Mouse (Mus musculus) cerebellum, postnatal 36 days (tissue): Measurements from ENCODE around the gene Rsrc2.
A peak's percentile ranks its signal among the peaks of the same experiment; 100 is the strongest.
"Not testable (repeated sequence)": the region's sequence is repeated elsewhere in the genome, so short reads cannot be mapped to it uniquely, and the experiment has no call there.

Experiments
- DNase-seq, 2 experiments: peaks; one replicate each; pipeline ENCODE4 v3.0.0; 2021 to 2022; ENCODE audit warnings: mixed read lengths in 2 of 2

Rsrc2 gene

GRCm38 (mm10) chr5:123749065-123750064 lies at the start of gene Rsrc2, which contains the start of gene Kntc1:
Gene Rsrc2 (minus strand): TSS chr5:123749414.
Gene Kntc1 (plus strand): TSS chr5:123749716.
- DNase-seq, result peak; percentile 98 to 99

- DNase-seq, result no peak
These were observed 43.9 kb upstream of the Rsrc2 start for GRCm38 (mm10) chr5:123793081-123793480.

GRCm38 (mm10) chr5:123788976-123789375 lies 39.8 kb upstream of the Rsrc2 start:
- DNase-seq, result no peak

DNA sequence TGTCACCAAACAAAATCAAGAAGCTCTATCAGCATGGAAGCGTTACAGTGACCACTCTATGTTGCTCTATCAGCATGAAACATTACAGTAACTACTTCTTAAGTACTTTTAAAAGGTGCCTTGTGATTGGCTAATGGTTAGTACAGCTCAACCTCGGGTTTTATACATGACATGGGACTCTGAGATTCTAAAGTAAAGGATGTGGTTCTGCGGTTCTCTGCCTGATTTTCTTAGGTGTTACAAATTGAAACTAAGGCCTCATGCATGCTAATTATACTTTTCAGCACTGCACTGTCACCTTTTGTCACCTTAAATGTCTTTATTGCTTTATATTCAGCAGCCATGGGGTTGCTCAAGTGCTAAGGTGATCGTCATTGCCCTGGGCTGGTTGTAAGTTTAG lies 32.6 kb upstream of the Rsrc2 start:
- no peak for DNase-seq

DNA sequence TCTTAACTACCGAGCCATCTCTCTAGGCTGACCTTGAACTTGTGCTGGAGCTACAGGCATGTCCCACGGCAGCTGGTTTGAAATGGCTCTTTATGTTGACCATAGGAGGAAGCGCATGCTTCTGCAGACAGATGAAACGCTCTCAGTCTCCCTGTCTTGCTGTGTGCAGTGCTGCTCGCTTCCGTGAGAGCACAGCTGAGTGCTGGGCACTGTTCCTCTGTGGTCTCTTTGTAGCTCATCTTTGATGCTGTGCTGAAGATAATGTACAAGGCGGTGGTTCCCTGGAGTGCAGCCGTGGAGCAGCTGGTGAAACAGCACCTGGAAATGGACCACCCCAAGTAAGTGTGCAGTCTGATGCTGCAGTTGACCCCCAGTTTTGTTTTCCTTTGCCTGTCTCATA lies 31.5 kb upstream of the Rsrc2 start:
- DNase-seq, result no peak

- no peak for DNase-seq
These were observed 24.2 kb upstream of the Rsrc2 start for GRCm38 (mm10) chr5:123773441-123773840.

DNA sequence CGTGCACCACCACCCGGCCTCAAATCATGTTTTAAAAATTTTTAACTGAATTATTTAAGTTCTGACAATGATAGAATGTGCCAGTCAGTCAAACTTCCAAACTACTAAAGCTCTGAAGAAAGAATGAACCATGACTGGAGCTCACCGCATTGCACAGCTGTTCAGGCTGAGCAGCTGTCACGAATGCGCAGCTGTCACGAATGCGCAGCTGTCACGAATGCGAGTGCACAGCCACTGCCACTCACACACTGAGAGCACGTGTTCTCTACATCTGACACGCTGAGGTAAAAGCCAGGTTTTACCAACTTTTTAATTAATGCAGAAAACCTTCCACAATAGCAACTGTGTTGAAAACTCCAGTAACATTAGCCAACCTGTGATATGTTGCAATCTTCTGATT lies 17.2 kb upstream of the Rsrc2 start:
- not testable (repeated sequence) for DNase-seq

- no peak for DNase-seq
These were observed 16.3 kb upstream of the Rsrc2 start for GRCm38 (mm10) chr5:123765506-123765905.

DNA sequence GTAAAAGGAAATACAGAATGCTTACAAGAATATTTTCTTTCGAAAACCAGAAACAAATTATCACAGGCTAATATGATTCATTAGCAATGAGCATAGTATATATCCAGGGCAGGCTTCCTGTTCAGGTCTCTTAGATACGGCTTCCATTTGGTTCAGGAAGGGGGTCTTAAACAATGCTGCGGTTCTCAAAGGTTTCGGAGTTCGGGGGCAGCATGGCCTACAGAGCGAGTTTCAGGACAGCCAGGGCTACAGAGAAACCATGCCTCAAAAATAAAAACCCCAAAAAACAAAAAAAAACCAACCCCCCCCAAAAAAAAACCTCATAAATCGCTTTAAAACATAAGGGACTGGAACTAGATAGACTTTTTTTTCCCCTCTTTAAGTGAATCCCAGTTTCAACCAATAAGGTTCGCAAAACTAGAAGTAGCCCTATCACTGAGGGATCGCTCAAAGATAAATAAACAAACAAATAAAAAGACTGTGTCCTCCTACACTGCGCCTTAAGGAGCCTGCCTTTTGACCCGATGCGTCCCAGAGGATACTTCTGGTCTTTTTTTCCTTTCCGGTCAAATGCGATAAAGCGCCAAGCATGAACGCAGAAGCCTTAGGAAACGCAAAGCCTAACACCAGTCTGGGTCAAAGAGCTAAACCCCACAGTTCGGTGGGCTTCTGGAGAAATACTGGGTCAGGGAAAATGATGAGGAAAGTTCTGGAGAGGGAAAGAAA lies 712 bp downstream of the Rsrc2 start:
- DNase-seq, result no peak

- DNase-seq, result no peak
These were observed 1.6 kb downstream of the Rsrc2 start for GRCm38 (mm10) chr5:123747604-123748003.

DNA sequence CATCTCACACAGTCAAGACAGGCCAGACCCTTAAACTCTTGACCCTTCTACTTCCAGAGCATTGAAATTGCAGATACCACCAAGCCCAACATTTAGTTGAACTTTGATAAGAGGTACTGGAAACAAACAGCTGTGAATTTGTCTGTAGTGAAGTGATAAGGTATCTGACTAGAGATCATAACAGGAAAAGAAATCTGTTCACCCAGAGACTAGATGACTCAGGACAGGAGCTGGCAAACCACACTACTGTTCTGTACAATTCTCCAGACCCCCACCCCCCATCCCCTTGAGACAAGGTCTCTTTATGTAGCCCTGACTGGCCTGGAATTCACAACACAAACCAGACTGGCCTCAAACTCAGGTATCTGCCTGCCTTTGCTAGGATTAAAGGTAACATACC lies 3.0 kb downstream of the Rsrc2 start:
- no peak for DNase-seq

- no peak for DNase-seq
These were observed 4.9 kb downstream of the Rsrc2 start for GRCm38 (mm10) chr5:123744358-123744757.

GRCm38 (mm10) chr5:123730981-123731380 lies 18.2 kb downstream of the Rsrc2 start:
- no peak for DNase-seq

- not testable (repeated sequence) for DNase-seq
These were observed 25.4 kb downstream of the Rsrc2 start for GRCm38 (mm10) chr5:123723816-123724215.

DNA sequence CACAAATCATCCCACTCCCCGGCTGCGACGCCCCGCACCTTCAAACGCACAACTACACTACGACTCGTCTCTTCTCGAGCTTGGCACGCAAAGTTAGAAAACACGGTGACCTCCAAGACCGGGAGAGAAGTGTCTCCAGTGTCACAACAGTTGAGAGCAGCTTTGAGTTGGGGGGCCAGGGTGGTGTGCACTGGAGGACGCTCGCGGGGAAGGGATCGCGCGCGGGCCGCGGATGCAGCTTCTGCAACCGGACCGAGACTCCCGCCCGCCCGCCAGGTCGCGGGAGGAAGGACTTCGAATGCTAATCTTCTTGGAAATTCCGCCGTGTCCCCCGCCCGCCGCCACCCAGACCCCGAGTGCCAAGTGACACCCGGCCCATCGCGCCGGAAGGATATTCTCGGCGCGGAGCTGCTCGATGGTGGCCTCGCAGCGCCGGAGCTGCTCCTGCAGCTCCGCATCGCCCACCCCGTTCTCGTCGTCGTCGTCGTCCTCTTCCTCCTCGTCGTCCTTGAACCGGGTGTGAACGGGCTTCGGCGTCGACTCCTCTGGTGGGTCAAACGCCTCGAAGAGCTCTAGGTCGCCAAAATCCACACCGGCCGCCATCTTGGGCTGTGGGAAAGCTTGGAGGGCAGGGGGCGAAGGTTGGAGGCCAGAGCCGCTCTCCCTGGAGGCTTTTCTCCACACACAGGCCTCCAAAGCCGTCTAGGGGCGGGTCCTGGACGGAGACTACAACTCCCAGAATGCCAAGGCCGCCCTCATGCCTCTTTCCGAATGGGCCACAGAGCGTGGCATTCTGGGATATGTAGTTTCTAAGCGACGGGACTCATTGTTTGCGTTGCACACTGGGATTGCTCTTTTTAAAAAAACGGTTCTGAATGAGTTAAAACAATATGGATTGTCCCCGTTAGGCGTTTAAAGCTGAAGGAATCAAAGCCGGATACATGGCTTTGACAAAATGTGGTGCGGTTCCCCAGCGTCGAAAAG lies 28.6 kb downstream of the Rsrc2 start, which contains the start of gene Zcchc8:
Zcchc8 (minus strand) TSS at position 773 of the 984 bp plus-strand sequence.
- peak; percentile 91 to 97 for DNase-seq

DNA sequence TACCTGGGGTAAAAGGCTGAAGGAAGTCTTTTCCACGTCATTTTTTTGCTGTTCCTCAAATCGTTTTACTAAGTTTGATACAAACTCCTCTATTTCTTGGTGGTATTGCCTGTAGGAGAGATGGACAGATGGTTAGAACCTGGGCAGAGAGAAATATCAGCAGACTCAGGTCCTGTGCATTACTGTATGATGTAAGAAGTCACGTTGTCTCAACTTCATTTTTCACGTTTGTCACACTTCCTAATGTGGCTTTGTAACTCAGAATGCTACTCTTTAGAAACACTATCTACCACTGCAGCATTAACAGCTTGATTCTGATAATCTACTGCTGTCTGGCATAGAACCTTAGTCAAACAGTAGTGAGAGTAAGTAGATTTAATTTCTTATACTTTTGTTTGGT lies 34.6 kb downstream of the Rsrc2 start:
- no peak for DNase-seq

DNA sequence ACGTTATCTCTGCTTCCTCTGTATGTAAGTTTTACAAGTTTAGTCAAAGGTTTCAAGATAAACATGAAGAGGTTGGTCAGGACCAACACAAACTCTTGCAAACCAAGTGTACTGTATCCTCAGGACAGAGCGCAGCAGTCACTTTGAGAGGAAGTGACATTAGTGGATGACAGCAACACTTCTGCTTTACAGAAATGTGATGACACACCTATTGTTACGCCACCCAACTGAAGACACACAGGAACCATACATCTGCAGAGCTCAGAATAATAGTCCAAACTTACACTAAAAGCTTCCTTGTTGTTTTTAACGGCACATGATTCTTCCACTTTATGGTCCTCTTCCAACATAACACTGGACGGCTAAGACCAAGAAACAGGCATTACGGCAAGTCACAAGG lies 35.4 kb downstream of the Rsrc2 start:
- no peak for DNase-seq

DNA sequence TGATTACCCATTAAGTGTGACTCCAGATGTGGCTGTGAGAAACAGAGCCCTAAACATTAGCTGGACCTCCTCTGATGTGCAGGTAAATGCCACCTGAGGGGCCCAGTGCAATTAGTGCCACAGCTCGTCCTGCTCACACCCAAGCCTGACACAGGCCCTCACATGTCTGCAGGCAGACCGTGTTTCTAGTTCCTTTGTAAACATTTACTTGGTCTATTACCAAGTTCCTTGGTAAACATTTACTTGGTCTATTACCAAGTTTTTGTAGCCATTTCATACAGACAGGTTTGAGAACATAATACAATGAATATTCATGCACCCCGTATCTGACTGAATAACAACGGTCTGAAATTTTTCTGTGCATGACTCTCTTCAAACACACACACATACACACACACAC lies 39.6 kb downstream of the Rsrc2 start:
- DNase-seq, result no peak

DNA sequence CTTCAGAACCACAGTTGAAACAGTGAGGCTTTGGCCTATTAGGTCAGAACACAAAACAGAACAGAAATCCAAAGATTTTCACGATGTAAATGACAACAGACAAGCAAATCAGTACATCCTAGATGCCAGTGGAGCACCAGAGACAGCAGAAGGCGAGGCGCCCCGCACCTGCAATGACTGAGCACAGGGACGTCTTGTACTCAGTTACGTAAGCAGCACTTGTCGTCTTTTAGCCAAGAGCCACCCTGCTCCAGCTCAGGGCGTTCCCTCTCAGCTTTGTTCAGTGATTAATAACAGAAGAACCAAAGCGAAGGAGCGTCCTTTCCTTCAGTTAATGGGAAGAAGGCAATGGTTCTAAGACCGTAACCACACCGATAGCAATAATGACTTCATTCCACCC lies 40.6 kb downstream of the Rsrc2 start:
- DNase-seq, result no peak

DNA sequence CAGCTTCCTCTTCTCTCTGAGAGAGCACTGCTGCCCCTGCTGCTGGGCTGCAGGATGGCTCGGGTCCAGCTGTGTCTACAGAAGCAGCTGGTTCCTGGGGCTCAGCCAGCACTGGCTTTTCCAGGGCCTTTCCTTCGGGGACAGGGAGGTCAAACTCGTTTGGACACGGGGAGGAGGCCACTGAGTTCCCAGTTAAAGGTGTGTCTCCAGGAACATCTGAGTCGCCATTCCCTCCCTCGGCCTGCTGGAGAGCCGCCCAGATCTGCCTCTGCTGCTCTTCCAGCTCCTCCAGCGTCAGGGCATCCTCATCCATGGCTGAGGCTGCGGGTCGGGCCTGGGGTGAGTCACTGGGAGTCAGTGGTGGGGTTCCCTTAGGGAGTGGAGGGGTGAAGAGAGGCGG lies 48.6 kb downstream of the Rsrc2 start:
- DNase-seq, result peak; percentile 25 to 32

GRCm38 (mm10) chr5:123699198-123699597 lies 50.0 kb downstream of the Rsrc2 start:
- DNase-seq, result peak; percentile 83 to 90

DNA sequence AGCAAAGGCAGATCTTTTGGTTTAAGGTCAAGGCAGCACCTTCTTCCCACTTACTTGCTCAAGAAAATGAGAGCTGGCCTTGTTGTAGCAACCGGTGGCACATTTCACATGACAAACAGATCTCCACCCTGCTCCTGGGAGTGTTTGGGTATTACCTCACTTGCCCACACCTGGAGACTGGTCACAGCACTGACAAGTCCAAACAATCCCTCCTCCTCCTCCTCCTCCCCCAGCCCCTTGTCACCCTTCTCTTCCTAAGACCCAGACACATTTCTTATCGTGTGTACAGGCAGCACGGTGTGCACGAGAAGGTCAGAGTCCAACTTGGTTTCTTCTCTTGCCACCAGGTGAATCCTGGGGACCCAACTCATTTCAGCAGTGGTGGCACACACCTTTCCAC lies 52.3 kb downstream of the Rsrc2 start:
- no peak for DNase-seq
